Mouse (Mus musculus): ENCODE results near the gene Plekhm2. TPM values are rescaled to one million over a fixed set of nuclear protein-coding genes. Genes with fewer than 3 reads are reported as not detected.

The Plekhm2 gene
- polyA plus RNA-seq, 1 experiment from 2014 or later: 6.8 TPM

DNA sequence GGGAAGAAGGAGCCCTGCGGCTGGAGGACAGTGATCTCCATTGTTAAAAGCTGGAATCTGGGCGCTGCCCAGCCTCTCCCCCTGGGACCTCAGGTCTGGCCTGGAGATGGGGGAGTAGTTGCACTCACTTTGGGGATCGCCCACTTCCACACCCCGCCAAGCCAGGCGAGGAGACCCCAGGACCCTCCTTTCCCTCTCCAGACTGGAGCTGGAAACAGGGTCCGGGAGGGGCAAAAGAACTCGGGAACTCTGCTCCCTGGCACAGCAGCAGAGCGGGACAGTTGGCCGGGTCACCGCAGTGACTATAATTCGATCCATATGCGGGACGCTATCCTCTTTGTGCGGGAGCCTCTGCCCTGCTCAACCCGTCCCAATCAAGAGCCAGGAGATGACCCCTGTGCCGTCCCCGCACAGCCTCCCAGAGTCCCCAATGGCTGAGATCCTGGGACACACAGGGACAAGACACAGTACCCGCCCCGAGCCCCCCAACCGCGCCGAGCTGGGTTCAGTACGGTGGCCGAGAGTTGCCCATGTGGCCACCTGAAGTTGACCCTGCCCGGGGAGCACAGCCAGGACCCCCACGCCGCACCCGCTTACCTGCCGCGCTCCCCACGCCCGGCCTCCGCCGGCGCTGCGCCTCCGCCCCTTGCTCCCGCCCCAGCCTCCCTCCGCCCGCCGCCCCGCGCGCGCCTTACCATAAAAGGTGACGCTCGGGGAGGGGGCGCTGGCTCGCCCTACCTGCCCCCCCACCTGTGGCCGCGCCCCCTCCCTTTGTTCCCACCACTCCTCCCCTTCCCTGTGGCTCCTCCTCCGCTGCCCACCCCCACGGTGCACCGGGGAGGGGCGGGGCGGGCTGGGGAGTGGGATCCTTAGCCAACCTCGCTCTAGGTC is 65.2 kb downstream of the Plekhm2 start:
- WGBS: under 1% methylated on average over 51 of the region's 57 CpGs
- peak overlapping the region; percentile 94 for H3K27ac ChIP-seq
- peak; percentile 19 for ATAC-seq (replicated peaks; ENCODE audit: low FRiP score)
- H3K9me3 ChIP-seq (replicated peaks): no peaks in the 10 kb centered on the region
- peak overlapping the region; percentile 69 for H3K9ac ChIP-seq
- no peaks in the 10 kb centered on the region for H3K27me3 ChIP-seq
- peak overlapping the region; percentile 94 for H3K4me2 ChIP-seq
- peaks cover 11% of the 10 kb centered on the region for H3K36me3 ChIP-seq
- H3K4me3 ChIP-seq (replicated peaks): peak overlapping the region; percentile 67
- peaks cover 56% of the 10 kb centered on the region for H3K4me1 ChIP-seq

- Histone ChIP-seq H3K9ac (peak overlapping the region; percentile 69), H3K4me3 (replicated peaks) (peak overlapping the region; percentile 67), H3K4me2 (peak overlapping the region; percentile 94), H3K9me3 (replicated peaks) (no peaks in the 10 kb centered on the region), H3K36me3 (peaks cover 17% of the 10 kb centered on the region), H3K4me1 (peaks cover 50% of the 10 kb centered on the region), H3K27ac (peak overlapping the region; percentile 94), H3K27me3 (no peaks in the 10 kb centered on the region)
- peak; percentile 2; the same call in 1 of the 2 replicates for ATAC-seq (replicated peaks; ENCODE audit: low FRiP score)
- WGBS: 1% methylated on average over 9 of the region's 9 CpGs
These were observed 65.8 kb downstream of the Plekhm2 start for GRCm38 (mm10) chr4:141598894-141599250.

- peaks cover 50% of the 10 kb centered on the region for H3K4me1 ChIP-seq
- peaks cover 22% of the 10 kb centered on the region for H3K36me3 ChIP-seq
- H3K27ac ChIP-seq: peak overlapping the region; percentile 94
- no peaks in the 10 kb centered on the region for H3K9me3 ChIP-seq (replicated peaks)
- under 1% methylated on average over 19 of the region's 19 CpGs for WGBS
- ATAC-seq (replicated peaks; ENCODE audit: low FRiP score): peak; percentile 77
- H3K27me3 ChIP-seq: no peaks in the 10 kb centered on the region
- peak overlapping the region; percentile 67 for H3K4me3 ChIP-seq (replicated peaks)
- peak overlapping the region; percentile 94 for H3K4me2 ChIP-seq
- H3K9ac ChIP-seq: peak overlapping the region; percentile 69
These were observed 66.4 kb downstream of the Plekhm2 start for GRCm38 (mm10) chr4:141598199-141598893.

DNA sequence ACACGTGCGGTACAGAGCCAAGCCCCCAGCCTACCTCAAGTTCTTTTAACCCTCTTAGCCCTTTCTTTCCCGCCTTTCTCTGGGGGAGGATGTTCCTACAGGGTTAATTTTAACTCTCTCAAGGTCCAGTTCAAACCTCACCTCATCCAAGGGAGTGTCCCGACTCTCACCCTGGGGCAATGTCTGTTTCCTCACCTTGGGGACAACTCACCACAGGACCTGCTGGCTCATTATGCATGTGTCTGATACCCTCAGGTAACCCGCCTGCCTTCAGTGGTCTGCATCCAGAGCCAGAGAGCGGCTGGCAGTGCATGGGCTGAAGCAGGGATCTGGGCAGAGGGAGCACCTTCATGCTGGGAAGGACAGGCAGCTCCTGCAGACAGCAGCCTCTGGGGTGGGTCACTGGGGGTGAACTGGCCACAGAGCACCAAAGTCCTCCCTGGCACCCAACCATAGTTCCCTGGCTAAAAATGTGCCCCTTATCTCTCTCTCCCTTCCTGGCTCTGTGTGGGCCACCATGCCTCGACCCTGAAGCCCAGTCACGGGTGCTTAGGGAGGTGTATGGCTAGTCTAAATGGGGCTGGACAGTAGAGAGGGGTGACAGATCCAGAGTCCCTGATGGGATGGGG is 67.9 kb downstream of the Plekhm2 start:
- no peak overlapping the region for H3K9ac ChIP-seq
- H3K9me3 ChIP-seq (replicated peaks): no peaks in the 10 kb centered on the region
- no peak overlapping the region for H3K27ac ChIP-seq
- no peak overlapping the region for H3K4me3 ChIP-seq (replicated peaks)
- peaks cover 43% of the 10 kb centered on the region for H3K4me1 ChIP-seq
- peaks cover 35% of the 10 kb centered on the region for H3K36me3 ChIP-seq
- WGBS: 87% methylated on average over 8 of the region's 8 CpGs
- ATAC-seq (replicated peaks; ENCODE audit: low FRiP score): no peak
- H3K4me2 ChIP-seq: peak overlapping the region; percentile 94; the same call in 1 of the 2 replicates
- no peaks in the 10 kb centered on the region for H3K27me3 ChIP-seq

DNA sequence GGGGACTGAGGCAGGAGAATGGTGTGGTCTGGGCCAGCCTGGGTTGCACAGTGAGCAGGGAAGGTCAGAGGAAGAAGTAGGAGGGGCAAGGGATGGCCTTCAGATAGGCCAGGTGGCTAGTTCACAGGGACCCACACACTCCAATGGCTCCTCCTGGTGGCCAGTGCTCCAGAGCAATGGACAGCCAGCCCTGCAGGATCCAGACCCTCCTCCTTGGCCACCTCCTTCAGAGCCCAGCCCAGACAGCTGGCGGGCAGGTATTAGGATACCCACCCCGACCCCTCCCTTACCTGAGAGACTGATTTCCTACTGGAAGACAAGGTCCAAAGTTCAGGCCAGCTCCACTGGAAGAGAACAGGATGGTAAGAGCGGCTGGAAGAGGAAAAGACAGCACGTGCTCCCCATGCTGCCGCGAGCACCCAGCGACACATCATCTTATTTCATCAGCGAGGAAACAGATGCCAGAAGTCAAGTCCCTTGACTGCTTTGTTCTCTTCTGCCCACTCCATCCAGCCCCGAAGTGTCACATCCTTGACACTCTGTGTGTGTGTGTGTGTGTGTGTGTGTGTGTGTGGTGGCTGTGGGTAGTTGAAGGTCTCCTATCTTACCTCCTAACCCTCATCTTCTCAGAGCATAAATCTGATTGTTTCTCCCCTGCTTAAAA is 69.0 kb downstream of the Plekhm2 start:
- H3K9me3 ChIP-seq (replicated peaks): no peaks in the 10 kb centered on the region
- no peak for ATAC-seq (replicated peaks; ENCODE audit: low FRiP score)
- no peak overlapping the region for H3K4me2 ChIP-seq
- peaks cover 38% of the 10 kb centered on the region for H3K4me1 ChIP-seq
- H3K9ac ChIP-seq: no peak overlapping the region
- H3K4me3 ChIP-seq (replicated peaks): no peak overlapping the region
- no peaks in the 10 kb centered on the region for H3K27me3 ChIP-seq
- H3K27ac ChIP-seq: no peak overlapping the region
- WGBS: 74% methylated on average over 9 of the region's 9 CpGs
- peaks cover 45% of the 10 kb centered on the region for H3K36me3 ChIP-seq

GRCm38 (mm10) chr4:141595138-141595537 is 69.6 kb downstream of the Plekhm2 start:
- H3K9me3 ChIP-seq (replicated peaks): no peaks in the 10 kb centered on the region
- WGBS: 95% methylated on average over 11 of the region's 11 CpGs
- no peak overlapping the region for H3K9ac ChIP-seq
- no peaks in the 10 kb centered on the region for H3K27me3 ChIP-seq
- no peak overlapping the region for H3K4me2 ChIP-seq
- H3K4me3 ChIP-seq (replicated peaks): no peak overlapping the region
- ATAC-seq (replicated peaks; ENCODE audit: low FRiP score): no peak
- H3K36me3 ChIP-seq: peaks cover 49% of the 10 kb centered on the region
- H3K4me1 ChIP-seq: peaks cover 32% of the 10 kb centered on the region
- H3K27ac ChIP-seq: no peak overlapping the region

- ATAC-seq (replicated peaks; ENCODE audit: low FRiP score): no peak
- 37% methylated on average over 3 of the region's 3 CpGs for WGBS
- peaks cover 80% of the 10 kb centered on the region for H3K36me3 ChIP-seq
These were observed 73.2 kb downstream of the Plekhm2 start for GRCm38 (mm10) chr4:141591547-141591946.

GRCm38 (mm10) chr4:141583919-141584318 is 80.8 kb downstream of the Plekhm2 start:
- Histone ChIP-seq H3K27ac (no peak overlapping the region), H3K4me3 (replicated peaks) (no peak overlapping the region), H3K4me1 (no peaks in the 10 kb centered on the region), H3K4me2 (no peak overlapping the region), H3K9ac (no peak overlapping the region), H3K36me3 (peaks cover 84% of the 10 kb centered on the region), H3K27me3 (no peaks in the 10 kb centered on the region), H3K9me3 (replicated peaks) (no peaks in the 10 kb centered on the region)
- ATAC-seq (replicated peaks; ENCODE audit: low FRiP score): no peak
- WGBS: 87% methylated on average over 8 of the region's 8 CpGs

More at GRCm38 (mm10) chr4:141591547-141591946, 73.2 kb downstream of the Plekhm2 start:
- Histone ChIP-seq H3K9ac (no peak overlapping the region), H3K4me2 (no peak overlapping the region), H3K4me1 (no peaks in the 10 kb centered on the region), H3K4me3 (replicated peaks) (no peak overlapping the region), H3K27me3 (no peaks in the 10 kb centered on the region), H3K27ac (no peak overlapping the region), H3K9me3 (replicated peaks) (no peaks in the 10 kb centered on the region)

DNA sequence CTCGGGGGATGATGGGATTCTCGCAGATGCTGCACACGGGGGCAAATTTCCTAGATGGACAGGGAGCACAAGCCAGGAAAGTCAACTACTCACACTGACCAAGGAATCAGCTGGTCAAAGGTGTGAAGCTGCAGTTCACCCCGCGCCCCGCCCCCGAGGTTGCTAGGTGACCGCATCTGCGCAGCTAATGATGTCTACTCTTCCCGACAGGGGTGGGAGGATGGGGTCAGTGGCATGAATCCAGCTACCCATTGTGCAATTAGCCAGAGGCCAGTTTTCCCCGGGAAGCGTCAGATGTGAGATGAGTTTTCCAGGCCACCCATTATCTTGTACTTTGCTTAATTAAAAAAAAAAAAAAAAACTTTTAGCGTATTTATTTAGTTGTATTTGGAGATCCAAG is 83.6 kb downstream of the Plekhm2 start:
- no peak for ATAC-seq (replicated peaks; ENCODE audit: low FRiP score)
- no peak overlapping the region for H3K4me2 ChIP-seq
- H3K27me3 ChIP-seq: no peaks in the 10 kb centered on the region
- peaks cover 91% of the 10 kb centered on the region for H3K36me3 ChIP-seq
- no peak overlapping the region for H3K9ac ChIP-seq
- H3K4me3 ChIP-seq (replicated peaks): no peak overlapping the region
- H3K27ac ChIP-seq: no peak overlapping the region
- H3K4me1 ChIP-seq: no peaks in the 10 kb centered on the region
- H3K9me3 ChIP-seq (replicated peaks): no peaks in the 10 kb centered on the region
- WGBS: 87% methylated on average over 13 of the region's 13 CpGs

DNA sequence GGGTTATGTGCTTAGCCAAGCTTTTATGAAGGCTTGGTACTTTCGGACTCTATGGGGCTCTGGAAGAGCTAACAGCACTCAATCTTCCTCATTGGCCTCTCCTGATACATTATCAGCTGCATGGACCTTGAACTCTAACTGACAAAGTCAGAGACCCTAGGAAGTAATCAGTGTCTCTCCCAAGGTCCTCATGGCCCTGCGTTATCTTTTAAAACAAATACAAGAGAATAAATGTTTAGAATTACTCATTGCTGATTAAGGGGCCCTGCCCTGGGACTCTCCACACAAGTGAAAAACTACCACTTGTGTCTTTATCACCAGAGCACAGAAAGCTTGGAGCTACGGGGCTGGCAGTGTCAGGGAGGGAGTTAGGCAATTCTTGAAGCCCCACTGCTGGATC is 85.9 kb downstream of the Plekhm2 start:
- 65% methylated on average over 3 of the region's 3 CpGs for WGBS
- Histone ChIP-seq H3K4me1 (peaks cover 8% of the 10 kb centered on the region), H3K9me3 (replicated peaks) (no peaks in the 10 kb centered on the region), H3K27me3 (no peaks in the 10 kb centered on the region), H3K9ac (no peak overlapping the region), H3K4me3 (replicated peaks) (no peak overlapping the region), H3K36me3 (peaks cover 73% of the 10 kb centered on the region), H3K27ac (no peak overlapping the region), H3K4me2 (no peak overlapping the region)
- no peak for ATAC-seq (replicated peaks; ENCODE audit: low FRiP score)

GRCm38 (mm10) chr4:141576877-141577276 is 87.8 kb downstream of the Plekhm2 start:
- Histone ChIP-seq H3K36me3 (peaks cover 53% of the 10 kb centered on the region), H3K27me3 (no peaks in the 10 kb centered on the region), H3K4me1 (peaks cover 26% of the 10 kb centered on the region), H3K9ac (no peak overlapping the region), H3K27ac (no peak overlapping the region), H3K9me3 (replicated peaks) (no peaks in the 10 kb centered on the region), H3K4me2 (no peak overlapping the region), H3K4me3 (replicated peaks) (no peak overlapping the region)
- WGBS: 98% methylated on average over 7 of the region's 7 CpGs
- ATAC-seq (replicated peaks; ENCODE audit: low FRiP score): no peak

Data from kidney, embryonic 15.5 days (tissue).